Mouse (Mus musculus) forebrain, embryonic 14.5 days (tissue): ENCODE measurements at regions not wholly inside any gene's neighbourhood (a gene's known extent, or its start where the extent isn't known, plus 50 kb on each side); places are given as distances from the start of the nearest gene placed in this dataset.
A peak's percentile ranks its signal among the peaks of the same experiment; 100 is the strongest.

Experiments used
- ATAC-seq: fragments of 200-750 bp; cut with Nextera tagmentation; 2 replicates; pipeline ENCODE4 v1.8.0; 2017; ENCODE audit warnings: mild to moderate bottlenecking, moderate library complexity
- DNase-seq: peaks from one replicate; pipeline ENCODE4 v3.0.0-alpha.2; 2015; ENCODE audit warnings: low spot score
- H3K27ac ChIP-seq: fragments of 300-500 bp; sonication (generic); 2 replicates; pipeline ENCODE4 v1.5.1; 2014; ENCODE audit warnings: low read depth, mild to moderate bottlenecking, control low read depth, low read length, moderate library complexity
- H3K27me3 ChIP-seq: fragments of 300-500 bp; sonication (generic); replicated peaks from 2 replicates; pipeline ENCODE4 v1.6.1; 2014; ENCODE audit warnings: low read length, control low read depth, mixed read lengths; ENCODE audit not compliant: control insufficient read depth, insufficient read depth
- H3K36me3 ChIP-seq: fragments of 300-500 bp; sonication (generic); 2 replicates; pipeline ENCODE4 v1.6.1; 2014; ENCODE audit warnings: low read length, control low read depth; ENCODE audit not compliant: control insufficient read depth, insufficient read depth
- H3K4me1 ChIP-seq: fragments of 300-500 bp; sonication (generic); 2 replicates; pipeline ENCODE4 v1.6.1; 2014; ENCODE audit warnings: antibody characterized with exemption, low read length, control low read depth; ENCODE audit not compliant: control insufficient read depth, insufficient read depth
- H3K4me2 ChIP-seq: fragments of 300-500 bp; sonication (generic); 2 replicates; pipeline ENCODE4 v1.6.1; 2014; ENCODE audit warnings: mild to moderate bottlenecking, control low read depth, low read length
- H3K4me3 ChIP-seq: fragments of 300-500 bp; sonication (generic); 2 replicates; pipeline ENCODE4 v1.5.1; 2014; ENCODE audit warnings: low read depth, low read length, control low read depth
- H3K9ac ChIP-seq: fragments of 300-500 bp; sonication (generic); 2 replicates; pipeline ENCODE4 v1.6.1; 2014; ENCODE audit warnings: mild to moderate bottlenecking, low read length, control low read depth, moderate library complexity
- H3K9me3 ChIP-seq: fragments of 300-500 bp; sonication (generic); replicated peaks from 2 replicates; pipeline ENCODE4 v1.6.1; 2016; ENCODE audit warnings: low read length, control low read depth, mixed read lengths; ENCODE audit not compliant: control insufficient read depth
- WGBS: fragments of 180-500 bp; shearing (Covaris S2); extraction: QIAGEN DNeasy Blood & Tissue Kit; methylation state at CpG from one replicate; pipeline ENCODE4 v1.1.7; 2014; 5-methylcytosine and 5-hydroxymethylcytosine counted together

- Histone ChIP-seq H3K4me3 (no peak overlapping the region), H3K9ac (no peak overlapping the region), H3K4me1 (no peaks in the 10 kb centered on the region), H3K4me2 (no peak overlapping the region), H3K27me3 (no peaks in the 10 kb centered on the region), H3K9me3 (no peaks in the 10 kb centered on the region), H3K27ac (no peak overlapping the region), H3K36me3 (no peaks in the 10 kb centered on the region)
- 96% methylated on average over 3 of the region's 3 CpGs for WGBS
- no peak for DNase-seq
- no peak for ATAC-seq
These were observed 80.0 kb upstream of the Scel start for GRCm38 (mm10) chr14:103433106-103433505.

GRCm38 (mm10) chr14:103427873-103428272 lies 81.3 kb upstream of the Mycbp2 start:
- WGBS: 91% methylated on average over 2 of the region's 2 CpGs
- Histone ChIP-seq H3K9ac (no peak overlapping the region), H3K36me3 (no peaks in the 10 kb centered on the region), H3K27ac (no peak overlapping the region), H3K4me1 (no peaks in the 10 kb centered on the region), H3K9me3 (no peaks in the 10 kb centered on the region), H3K27me3 (no peaks in the 10 kb centered on the region), H3K4me2 (no peak overlapping the region), H3K4me3 (no peak overlapping the region)
- ATAC-seq (no peak), DNase-seq (no peak)

GRCm38 (mm10) chr14:103421305-103421822 lies 74.8 kb upstream of the Mycbp2 start:
- H3K4me2 ChIP-seq: no peak overlapping the region
- H3K27ac ChIP-seq: no peak overlapping the region
- H3K36me3 ChIP-seq: no peaks in the 10 kb centered on the region
- H3K27me3 ChIP-seq: no peaks in the 10 kb centered on the region
- no peak overlapping the region for H3K4me3 ChIP-seq
- H3K9ac ChIP-seq: no peak overlapping the region
- 55% methylated on average over 10 of the region's 10 CpGs for WGBS
- H3K4me1 ChIP-seq: no peaks in the 10 kb centered on the region
- H3K9me3 ChIP-seq: no peaks in the 10 kb centered on the region
- DNase-seq (peak; percentile 54), ATAC-seq (peak; percentile 57; the same call in 1 of the 2 replicates)

GRCm38 (mm10) chr14:103417110-103418061 lies 70.8 kb upstream of the Mycbp2 start:
- DNase-seq (no peak), ATAC-seq (no peak)
- H3K4me1 ChIP-seq: no peaks in the 10 kb centered on the region
- no peaks in the 10 kb centered on the region for H3K9me3 ChIP-seq
- no peaks in the 10 kb centered on the region for H3K27me3 ChIP-seq
- no peak overlapping the region for H3K27ac ChIP-seq
- WGBS: 73% methylated on average over 12 of the region's 12 CpGs
- no peak overlapping the region for H3K9ac ChIP-seq
- H3K4me2 ChIP-seq: no peak overlapping the region
- no peaks in the 10 kb centered on the region for H3K36me3 ChIP-seq
- H3K4me3 ChIP-seq: no peak overlapping the region

- ATAC-seq: no peak
- Histone ChIP-seq H3K27me3 (no peaks in the 10 kb centered on the region), H3K4me3 (no peak overlapping the region), H3K9me3 (no peaks in the 10 kb centered on the region), H3K9ac (no peak overlapping the region), H3K4me2 (no peak overlapping the region), H3K27ac (no peak overlapping the region), H3K36me3 (no peaks in the 10 kb centered on the region), H3K4me1 (no peaks in the 10 kb centered on the region)
- 81% methylated on average over 2 of the region's 2 CpGs for WGBS
- DNase-seq: no peak
These were observed 58.0 kb upstream of the Mycbp2 start for GRCm38 (mm10) chr14:103404611-103405010.

- no peaks in the 10 kb centered on the region for H3K4me1 ChIP-seq
- no peak overlapping the region for H3K9ac ChIP-seq
- H3K36me3 ChIP-seq: no peaks in the 10 kb centered on the region
- H3K9me3 ChIP-seq: no peaks in the 10 kb centered on the region
- WGBS: 80% methylated on average over 3 of the region's 3 CpGs
- DNase-seq (no peak), ATAC-seq (no peak)
- no peaks in the 10 kb centered on the region for H3K27me3 ChIP-seq
- H3K4me3 ChIP-seq: no peak overlapping the region
- no peak overlapping the region for H3K4me2 ChIP-seq
- no peak overlapping the region for H3K27ac ChIP-seq
These were observed 56.4 kb upstream of the Mycbp2 start for GRCm38 (mm10) chr14:103403054-103403453.

- Histone ChIP-seq H3K4me1 (no peaks in the 10 kb centered on the region), H3K27me3 (no peaks in the 10 kb centered on the region), H3K9ac (no peak overlapping the region), H3K27ac (no peak overlapping the region), H3K36me3 (no peaks in the 10 kb centered on the region), H3K9me3 (no peaks in the 10 kb centered on the region), H3K4me2 (no peak overlapping the region), H3K4me3 (no peak overlapping the region)
- 91% methylated on average over 2 of the region's 2 CpGs for WGBS
- DNase-seq (no peak), ATAC-seq (no peak)
These were observed 55.4 kb upstream of the Mycbp2 start for GRCm38 (mm10) chr14:103401983-103402382.

- no peaks in the 10 kb centered on the region for H3K27me3 ChIP-seq
- 88% methylated on average over 2 of the region's 2 CpGs for WGBS
- H3K9ac ChIP-seq: no peak overlapping the region
- H3K9me3 ChIP-seq: no peaks in the 10 kb centered on the region
- DNase-seq (no peak), ATAC-seq (no peak)
- H3K4me3 ChIP-seq: no peak overlapping the region
- no peaks in the 10 kb centered on the region for H3K36me3 ChIP-seq
- H3K27ac ChIP-seq: no peak overlapping the region
- no peak overlapping the region for H3K4me2 ChIP-seq
- H3K4me1 ChIP-seq: no peaks in the 10 kb centered on the region
These were observed 54.7 kb upstream of the Mycbp2 start for GRCm38 (mm10) chr14:103401280-103401679.

- 78% methylated on average over 1 of the region's 1 CpGs for WGBS
- no peak for ATAC-seq
- no peaks in the 10 kb centered on the region for H3K4me1 ChIP-seq
These were observed 51.8 kb upstream of the Mycbp2 start for GRCm38 (mm10) chr14:103398401-103398800.

More at GRCm38 (mm10) chr14:103398401-103398800, 51.8 kb upstream of the Mycbp2 start:
- H3K4me3 ChIP-seq: no peak overlapping the region
- H3K27me3 ChIP-seq: no peaks in the 10 kb centered on the region
- H3K36me3 ChIP-seq: no peaks in the 10 kb centered on the region
- H3K9ac ChIP-seq: no peak overlapping the region
- H3K9me3 ChIP-seq: no peaks in the 10 kb centered on the region
- DNase-seq: no peak
- H3K4me2 ChIP-seq: no peak overlapping the region
- H3K27ac ChIP-seq: no peak overlapping the region
